Mouse (Mus musculus): ENCODE data around the gene Akr7a5. TPM values are rescaled to one million over a fixed set of nuclear protein-coding genes. Genes with fewer than 3 reads are reported as not detected.
A peak's percentile ranks its signal among the peaks of the same experiment; 100 is the strongest.

Akr7a5 gene
- polyA plus RNA-seq, 1 experiment = 209 TPM

DNA sequence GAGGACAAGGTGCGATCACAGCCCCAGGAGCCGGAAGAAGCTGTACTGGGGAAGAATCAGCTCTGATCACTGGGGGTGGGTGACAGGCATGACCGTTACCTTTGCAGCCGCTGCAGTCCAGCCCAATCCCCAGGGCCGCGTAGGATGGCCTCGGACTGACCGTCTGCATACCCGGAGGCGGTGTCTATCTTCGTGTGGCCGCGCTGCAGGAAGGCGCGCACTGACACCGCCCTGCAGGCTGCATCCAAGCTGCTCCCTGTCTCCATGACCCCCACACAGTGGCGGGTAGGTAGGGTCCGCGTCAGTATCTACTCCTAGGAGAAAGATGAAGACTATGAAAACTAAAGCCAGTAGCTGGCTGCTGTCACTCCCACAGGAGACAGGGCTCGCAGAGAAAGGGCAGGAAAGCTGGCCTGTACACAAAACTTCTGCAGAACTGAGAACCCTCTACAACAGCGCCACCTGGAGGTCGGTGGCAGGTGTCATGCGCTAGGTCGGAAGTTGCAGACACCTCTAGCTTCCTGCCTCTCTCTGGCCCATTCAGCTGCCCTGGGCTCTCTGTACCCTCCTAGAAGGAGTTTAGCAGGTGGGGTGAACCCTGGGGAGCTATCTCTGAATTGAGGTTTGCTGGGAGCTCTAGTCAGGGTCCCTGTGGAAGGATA lies 26.4 kb downstream of the Akr7a5 start:
- 14% methylated on average over 24 of the region's 24 CpGs for WGBS
- Histone ChIP-seq H3K4me3 (ENCODE audit: low read depth, low read length) (peak overlapping the region; percentile 52), H3K27me3 (ENCODE audit: control insufficient read depth, insufficient read depth, low read length) (no peaks in the 10 kb centered on the region), H3K36me3 (ENCODE audit: control insufficient read depth, insufficient read depth, low read length) (no peaks in the 10 kb centered on the region), H3K4me1 (ENCODE audit: control insufficient read depth, insufficient read depth, insufficient read length, low read length) (peaks cover 5% of the 10 kb centered on the region; the same call in 1 of the 2 replicates), H3K27ac (ENCODE audit: insufficient read depth, low read depth, low read length) (no peak overlapping the region)
- TF ChIP-seq CTCF (IDR thresholded peaks at IDR 0.05; ENCODE audit: extremely low read depth, insufficient read length, insufficient replicate concordance, low read depth, low read length) = peak; percentile 86
- no peak for TF ChIP-seq POLR2A (IDR thresholded peaks at IDR 0.05; ENCODE audit: low read depth, low read length)

DNA sequence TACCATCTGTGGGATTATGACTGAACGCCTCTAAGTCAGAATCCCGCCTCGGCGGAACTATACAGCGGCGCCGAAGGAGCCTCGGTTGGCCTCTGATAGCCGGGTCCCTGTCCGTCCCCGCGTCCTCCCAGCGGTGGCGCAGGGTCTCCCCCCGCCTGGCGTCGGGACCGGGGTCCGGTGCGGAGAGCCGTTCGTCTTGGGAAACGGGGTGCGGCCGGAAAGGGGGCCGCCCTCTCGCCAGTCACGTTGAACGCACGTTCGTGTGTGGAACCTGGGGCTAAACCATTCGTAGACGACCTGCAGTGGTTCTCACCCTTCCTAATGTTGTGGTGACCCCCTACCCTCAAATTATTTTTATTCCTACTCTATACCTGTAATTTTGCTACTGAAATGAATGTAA lies 27.6 kb downstream of the Akr7a5 start:
- Histone ChIP-seq H3K4me3 (ENCODE audit: low read depth, low read length) (no peak overlapping the region), H3K27me3 (ENCODE audit: control insufficient read depth, insufficient read depth, low read length) (no peaks in the 10 kb centered on the region), H3K4me1 (ENCODE audit: control insufficient read depth, insufficient read depth, insufficient read length, low read length) (peaks cover 5% of the 10 kb centered on the region; the same call in 1 of the 2 replicates), H3K27ac (ENCODE audit: insufficient read depth, low read depth, low read length) (no peak overlapping the region), H3K36me3 (ENCODE audit: control insufficient read depth, insufficient read depth, low read length) (no peaks in the 10 kb centered on the region)
- TF ChIP-seq CTCF (IDR thresholded peaks at IDR 0.05; ENCODE audit: extremely low read depth, insufficient read length, insufficient replicate concordance, low read depth, low read length) = no peak
- no peak for TF ChIP-seq POLR2A (IDR thresholded peaks at IDR 0.05; ENCODE audit: low read depth, low read length)
- 64% methylated on average over 33 of the region's 33 CpGs for WGBS

GRCm38 (mm10) chr4:139340835-139341234 lies 30.3 kb downstream of the Akr7a5 start:
- peaks cover 5% of the 10 kb centered on the region; the same call in 1 of the 2 replicates for H3K4me1 ChIP-seq (ENCODE audit: control insufficient read depth, insufficient read depth, insufficient read length, low read length)
- no peak overlapping the region for H3K4me3 ChIP-seq (ENCODE audit: low read depth, low read length)
- H3K27ac ChIP-seq (ENCODE audit: insufficient read depth, low read depth, low read length) = no peak overlapping the region
- no peaks in the 10 kb centered on the region for H3K27me3 ChIP-seq (ENCODE audit: control insufficient read depth, insufficient read depth, low read length)
- WGBS = 78% methylated on average over 4 of the region's 4 CpGs
- no peak for TF ChIP-seq POLR2A (IDR thresholded peaks at IDR 0.05; ENCODE audit: low read depth, low read length)
- H3K36me3 ChIP-seq (ENCODE audit: control insufficient read depth, insufficient read depth, low read length) = no peaks in the 10 kb centered on the region

DNA sequence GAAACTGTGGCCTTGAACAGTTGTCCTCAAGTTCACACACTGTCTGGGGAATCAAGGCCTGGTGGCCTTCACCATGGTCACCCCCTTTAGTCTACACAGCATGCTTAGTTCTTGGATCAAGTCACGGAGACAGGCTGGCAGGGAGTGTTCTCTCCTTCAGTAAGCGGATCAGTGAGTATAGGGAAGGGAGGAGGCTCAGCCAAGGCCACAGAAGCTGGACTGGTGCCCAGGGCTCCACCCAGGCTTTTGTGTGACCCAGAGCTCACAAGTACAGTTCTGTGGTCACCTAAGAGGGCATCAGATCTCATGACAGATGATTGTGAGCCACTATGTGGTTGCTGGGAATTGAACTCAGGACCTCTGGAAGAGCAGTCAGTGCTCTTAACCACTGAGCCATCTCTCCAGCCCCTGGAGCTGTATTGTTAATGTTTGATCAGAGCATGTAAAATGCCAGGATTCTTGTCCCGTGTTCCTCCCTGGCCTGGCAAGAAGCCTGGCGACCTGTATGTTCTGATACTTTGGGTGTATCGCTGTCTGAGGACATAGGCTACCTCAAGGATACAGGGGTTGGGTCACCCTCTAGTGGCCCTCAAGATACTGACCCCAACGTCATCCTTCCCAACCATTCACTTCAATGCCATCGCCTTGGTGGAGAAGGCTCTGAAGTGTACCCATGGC lies 31.2 kb downstream of the Akr7a5 start:
- H3K36me3 ChIP-seq (ENCODE audit: control insufficient read depth, insufficient read depth, low read length) = peaks cover 6% of the 10 kb centered on the region; the same call in 1 of the 2 replicates
- no peak overlapping the region for H3K4me3 ChIP-seq (ENCODE audit: low read depth, low read length)
- H3K4me1 ChIP-seq (ENCODE audit: control insufficient read depth, insufficient read depth, insufficient read length, low read length) = peaks cover 4% of the 10 kb centered on the region; the same call in 1 of the 2 replicates
- 37% methylated on average over 7 of the region's 7 CpGs for WGBS
- H3K27me3 ChIP-seq (ENCODE audit: control insufficient read depth, insufficient read depth, low read length) = no peaks in the 10 kb centered on the region
- TF ChIP-seq POLR2A (IDR thresholded peaks at IDR 0.05; ENCODE audit: low read depth, low read length) = no peak
- no peak overlapping the region for H3K27ac ChIP-seq (ENCODE audit: insufficient read depth, low read depth, low read length)

GRCm38 (mm10) chr4:139343718-139344117 lies 33.2 kb downstream of the Akr7a5 start:
- Histone ChIP-seq H3K27me3 (ENCODE audit: control insufficient read depth, insufficient read depth, low read length) (no peaks in the 10 kb centered on the region), H3K4me1 (ENCODE audit: control insufficient read depth, insufficient read depth, insufficient read length, low read length) (peaks cover 2% of the 10 kb centered on the region; the same call in 1 of the 2 replicates), H3K4me3 (ENCODE audit: low read depth, low read length) (no peak overlapping the region), H3K36me3 (ENCODE audit: control insufficient read depth, insufficient read depth, low read length) (peaks cover 17% of the 10 kb centered on the region), H3K27ac (ENCODE audit: insufficient read depth, low read depth, low read length) (no peak overlapping the region)
- no peak for TF ChIP-seq POLR2A (IDR thresholded peaks at IDR 0.05; ENCODE audit: low read depth, low read length)
- 44% methylated on average over 5 of the region's 5 CpGs for WGBS

GRCm38 (mm10) chr4:139345416-139346019 lies 35.0 kb downstream of the Akr7a5 start:
- H3K27ac ChIP-seq (ENCODE audit: insufficient read depth, low read depth, low read length) = no peak overlapping the region
- no peak overlapping the region for H3K4me3 ChIP-seq (ENCODE audit: low read depth, low read length)
- 90% methylated on average over 23 of the region's 23 CpGs for WGBS
- TF ChIP-seq CTCF (IDR thresholded peaks at IDR 0.05; ENCODE audit: extremely low read depth, insufficient read length, insufficient replicate concordance, low read depth, low read length) (no peak), POLR2A (IDR thresholded peaks at IDR 0.05; ENCODE audit: low read depth, low read length) (no peak)
- peaks cover 20% of the 10 kb centered on the region for H3K36me3 ChIP-seq (ENCODE audit: control insufficient read depth, insufficient read depth, low read length)
- H3K27me3 ChIP-seq (ENCODE audit: control insufficient read depth, insufficient read depth, low read length) = no peaks in the 10 kb centered on the region
- peaks cover 2% of the 10 kb centered on the region; the same call in 1 of the 2 replicates for H3K4me1 ChIP-seq (ENCODE audit: control insufficient read depth, insufficient read depth, insufficient read length, low read length)
